In the genomic region with DNA sequence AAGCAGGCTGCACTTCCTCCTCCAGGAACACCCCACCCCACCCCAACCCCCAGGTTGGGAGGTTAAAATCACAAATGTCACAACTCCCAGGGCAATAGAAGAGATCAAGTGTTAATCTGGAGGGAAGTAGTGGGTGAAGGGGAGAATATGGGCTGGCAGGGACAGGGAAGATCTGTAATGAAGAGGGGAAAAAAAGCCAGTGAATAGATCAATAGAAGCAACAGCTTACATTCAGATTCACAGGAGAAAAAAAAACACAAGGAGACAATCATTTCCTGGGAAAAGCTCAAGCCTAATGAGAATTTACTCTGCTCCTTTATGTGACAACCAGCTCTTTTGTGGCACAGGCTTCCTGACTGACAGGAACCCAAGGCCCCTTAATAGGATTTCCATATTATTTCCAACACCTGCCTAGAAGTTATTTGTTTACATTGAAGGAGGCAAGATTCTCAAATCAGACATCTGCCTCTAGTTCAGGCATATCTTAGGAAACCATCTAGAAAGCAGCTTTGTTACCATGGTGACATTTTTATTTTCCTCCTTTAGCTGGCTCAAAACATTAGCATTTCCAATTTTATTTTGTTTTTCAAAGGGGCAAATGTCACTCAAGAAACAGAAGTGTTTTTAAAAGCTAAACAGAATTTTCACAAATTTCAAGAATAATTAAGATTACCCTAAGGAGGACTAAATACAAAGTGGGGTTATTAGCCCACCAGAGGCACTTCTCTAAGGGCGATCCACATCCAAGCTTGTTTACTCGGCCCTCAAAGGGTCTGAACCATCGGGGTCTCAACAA, we compare ENCODE assay signal across 16 mouse cellular contexts.
DNase-seq lines count a peak whose midpoint lies in the region; ATAC-seq and TF ChIP-seq lines count a peak whose summit lies in the region.
"Had no signal": no experiment of that assay in that cellular context is flagged by ENCODE, and none has a peak within 500 bp of the region (broad histone marks: within the 10 kb centered on the region; RNA-seq: fewer than 3 reads in every experiment).

No protein-coding gene starts in this region.

- H3K9me3 ChIP-seq in embryonic facial prominence, embryonic 10.5 days, result no peaks in the 10 kb centered on the region
- H3K9me3 ChIP-seq in hindbrain, embryonic 12.5 days (replicated peaks), result no peaks in the 10 kb centered on the region
- H3K9me3 ChIP-seq in midbrain, embryonic 16.5 days (replicated peaks; ENCODE audit: control insufficient read depth, low read length, poor library complexity, severe bottlenecking), result no peaks in the 10 kb centered on the region
- H3K9me3 ChIP-seq: limb, embryonic 12.5 days; lung, embryonic 15.5 days had no signal

- TF ChIP-seq CTCF in layer of hippocampus, adult 2 months (conservative IDR thresholded peaks at IDR 0.05), result no peak

- H3K4me3 ChIP-seq in layer of hippocampus, adult 2 months, result no peak overlapping the region
- no peak overlapping the region for H3K4me3 ChIP-seq in embryonic facial prominence, embryonic 10.5 days
- H3K4me3 ChIP-seq in hindbrain, embryonic 12.5 days, result no peak overlapping the region
- no peak overlapping the region for H3K4me3 ChIP-seq in midbrain, embryonic 16.5 days (ENCODE audit: low read depth, low read length)
- H3K4me3 ChIP-seq: limb, embryonic 12.5 days; lung, embryonic 15.5 days had no signal

- DNase-seq in layer of hippocampus, adult 2 months (ENCODE audit: low spot score in 2 of 2), result no peak
- no peak for DNase-seq in layer of hippocampus, postnatal 25 days (ENCODE audit: extremely low spot score in 1 of 2, low spot score in 1 of 2)
- DNase-seq in embryonic facial prominence, embryonic 10.5 days (ENCODE audit: low spot score), result peak; percentile 39
- no peak for DNase-seq in testis, postnatal 10 days (ENCODE audit: low spot score)
- DNase-seq in spleen, adult 18-20 months, result no peak
- no peak for DNase-seq in right cerebral cortex, adult 18-20 months
- DNase-seq: adrenal gland, postnatal 36 days; cerebellum, adult 18-20 months; gastrocnemius, postnatal 10 days; kidney, adult 8-10 months had no signal

- WGBS in embryonic facial prominence, embryonic 10.5 days, result 39% methylated on average over 3 of the region's 3 CpGs
- WGBS in hindbrain, embryonic 12.5 days, result 40% methylated on average over 3 of the region's 3 CpGs
- 11% methylated on average over 3 of the region's 3 CpGs for WGBS in midbrain, embryonic 16.5 days

- no peaks in the 10 kb centered on the region; the same call in 1 of the 2 replicates for H3K27me3 ChIP-seq in embryonic facial prominence, embryonic 10.5 days (replicated peaks; ENCODE audit: low read depth, poor library complexity, severe bottlenecking)
- no peaks in the 10 kb centered on the region for H3K27me3 ChIP-seq in hindbrain, embryonic 12.5 days
- H3K27me3 ChIP-seq in midbrain, embryonic 16.5 days (ENCODE audit: control insufficient read depth, insufficient read depth, low read depth, low read length), result no peaks in the 10 kb centered on the region
- H3K27me3 ChIP-seq: CH12.LX; limb, embryonic 12.5 days; lung, embryonic 15.5 days had no signal

- no peak overlapping the region for H3K9ac ChIP-seq in hindbrain, embryonic 12.5 days
- no peak overlapping the region for H3K9ac ChIP-seq in midbrain, embryonic 16.5 days (ENCODE audit: low read depth, low read length)
- H3K9ac ChIP-seq: limb, embryonic 12.5 days; lung, embryonic 15.5 days had no signal

- peak; percentile 49 for ATAC-seq in hindbrain, embryonic 12.5 days (ENCODE audit: low FRiP score)
- ATAC-seq in midbrain, embryonic 16.5 days, result 0 out of 2 replicates have a peak, but pooled peaks have one; percentile 26

- no peak overlapping the region for H3K4me2 ChIP-seq in hindbrain, embryonic 12.5 days (replicated peaks)
- no peak overlapping the region for H3K4me2 ChIP-seq in midbrain, embryonic 16.5 days (ENCODE audit: low read length)
- H3K4me2 ChIP-seq: limb, embryonic 12.5 days; lung, embryonic 15.5 days had no signal

- peaks cover 7% of the 10 kb centered on the region; the same call in 1 of the 2 replicates for H3K36me3 ChIP-seq in embryonic facial prominence, embryonic 10.5 days (replicated peaks)
- no peaks in the 10 kb centered on the region for H3K36me3 ChIP-seq in hindbrain, embryonic 12.5 days
- no peaks in the 10 kb centered on the region for H3K36me3 ChIP-seq in midbrain, embryonic 16.5 days (ENCODE audit: control insufficient read depth, insufficient read depth, low read length)
- H3K36me3 ChIP-seq: limb, embryonic 12.5 days; lung, embryonic 15.5 days had no signal

- peak overlapping the region; percentile 72 for H3K27ac ChIP-seq in layer of hippocampus, adult 2 months
- no peak overlapping the region for H3K27ac ChIP-seq in embryonic facial prominence, embryonic 10.5 days (replicated peaks)
- H3K27ac ChIP-seq in hindbrain, embryonic 12.5 days, result peak overlapping the region; percentile 62; the same call in 1 of the 2 replicates
- peak overlapping the region; percentile 70 for H3K27ac ChIP-seq in midbrain, embryonic 16.5 days (ENCODE audit: low read length)
- H3K27ac ChIP-seq: limb, embryonic 12.5 days; lung, embryonic 15.5 days; stomach, postnatal 0 days had no signal

- peaks cover 52% of the 10 kb centered on the region for H3K4me1 ChIP-seq in embryonic facial prominence, embryonic 10.5 days
- peaks cover 44% of the 10 kb centered on the region for H3K4me1 ChIP-seq in hindbrain, embryonic 12.5 days
- H3K4me1 ChIP-seq in midbrain, embryonic 16.5 days (ENCODE audit: control insufficient read depth, insufficient read depth, low read length), result peaks cover 47% of the 10 kb centered on the region
